Mouse (Mus musculus) left cerebral cortex, postnatal 14 days (tissue): ENCODE data around the gene Rsph14. TPM values are rescaled to one million over a fixed set of nuclear protein-coding genes. Genes with fewer than 3 reads are reported as not detected.

Source experiments
- DNase-seq, 2 experiments: peaks; one replicate each; pipeline ENCODE4 v3.0.0; 2021 to 2022; ENCODE audit warnings: low spot score in 2 of 2, mixed read lengths in 1 of 2
- intact Hi-C: fragments of 180-260 bp; cut with DNase I; formaldehyde crosslinking; loops from one replicate; pipeline ENCODE4 v1.15.1; 2025
- long read RNA-seq, 2 experiments: library from polyadenylated mRNA; stranded (forward); transcript quantifications; one replicate each; pipeline ENCODE4 v2.0.0; 2021
- total RNA-seq, 2 experiments: library from RNA; stranded (reverse); gene quantifications; 2 replicates each; pipeline ENCODE4 v1.2.3; 2021

Rsph14 gene
- 1 to 10 TPM in 1 of 2 experiments, under 1 TPM in 1; 0.93 to 1.1 TPM for total RNA-seq
- long read RNA-seq, experiment 1, partial matches to known transcripts: 0 of 2 reads
- long read RNA-seq, experiment 1, other reads (novel, unspliced or antisense): 1 of 2 reads
- long read RNA-seq, experiment 2, partial matches to known transcripts: 0 of 1 reads
- long read RNA-seq, experiment 2, other reads (novel, unspliced or antisense): 1 of 1 reads

DNA sequence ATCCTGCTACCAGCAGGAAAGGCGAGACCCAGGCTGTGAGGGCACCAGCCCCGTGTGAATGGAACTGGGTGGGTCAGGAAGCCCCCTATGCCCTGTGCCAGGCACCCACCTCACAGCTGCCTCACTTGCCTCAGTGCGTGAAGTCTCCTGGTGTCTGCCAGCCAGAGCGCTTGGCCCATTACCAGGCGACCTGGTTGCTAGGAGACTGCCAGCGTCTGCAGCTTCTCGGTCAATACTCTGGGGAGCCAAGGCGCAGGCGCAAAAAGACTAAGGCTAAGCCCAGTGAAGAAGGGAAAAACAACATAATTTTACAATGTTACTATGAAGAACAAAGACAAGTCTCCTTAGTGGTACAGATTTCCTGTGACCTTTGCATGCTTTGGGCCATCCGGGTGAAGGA lies at the start of gene Rsph14:
Gene Rsph14 (minus strand): TSS at position 192 of the 400 bp plus-strand sequence.
- intact Hi-C loops: no loop called here

DNA sequence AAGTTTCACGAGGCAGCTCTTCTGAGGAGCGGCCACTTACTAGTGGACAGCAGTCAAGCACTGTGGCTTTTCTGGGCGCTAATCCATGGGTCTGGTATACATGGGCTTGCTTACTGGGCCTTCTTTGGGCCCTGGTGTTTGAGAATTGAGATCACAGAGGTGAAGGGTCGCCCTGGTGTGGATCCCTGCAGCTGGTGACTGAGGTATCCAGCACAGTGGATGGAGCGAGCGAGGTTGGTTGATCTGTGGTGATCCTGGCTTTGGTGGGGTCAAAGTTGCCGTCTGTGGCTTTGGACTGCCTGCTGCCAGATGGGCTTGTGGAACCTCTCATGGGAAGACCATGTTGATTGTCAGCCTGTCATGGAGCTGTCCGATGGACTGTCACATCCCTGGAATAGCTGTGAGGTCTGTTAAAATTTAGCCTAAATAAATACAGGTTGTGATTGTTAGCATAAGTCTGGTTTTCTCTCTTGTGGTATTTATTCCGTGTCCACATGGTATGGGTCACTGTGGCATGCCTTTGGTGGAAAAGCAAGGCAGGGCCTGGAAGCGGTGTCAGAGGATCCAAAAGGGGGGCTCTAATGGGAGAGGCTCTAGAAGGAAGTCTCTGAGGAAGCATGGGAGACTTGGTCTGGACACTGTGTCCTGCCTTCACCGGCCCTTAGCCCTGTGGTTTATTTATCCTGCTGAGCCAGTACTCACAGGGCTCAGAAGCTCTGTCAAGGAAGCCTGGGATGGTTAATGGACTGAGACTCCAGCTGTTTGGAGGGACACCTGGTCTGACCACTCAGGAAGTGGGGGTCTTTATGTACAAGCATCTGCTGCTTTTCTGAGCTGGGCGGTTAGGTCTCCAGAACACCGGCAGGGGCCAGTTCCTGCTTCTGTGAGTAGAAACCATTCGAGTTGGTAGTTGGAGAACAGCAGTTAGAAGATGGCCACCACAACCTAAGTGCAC lies 46.1 kb upstream of the Rsph14 start:
- DNase-seq: no peak
- intact Hi-C loops: no loop called here

More for the DNA sequence above, at the start of gene Rsph14:
- peak; percentile 88 to 94 for DNase-seq

DNA sequence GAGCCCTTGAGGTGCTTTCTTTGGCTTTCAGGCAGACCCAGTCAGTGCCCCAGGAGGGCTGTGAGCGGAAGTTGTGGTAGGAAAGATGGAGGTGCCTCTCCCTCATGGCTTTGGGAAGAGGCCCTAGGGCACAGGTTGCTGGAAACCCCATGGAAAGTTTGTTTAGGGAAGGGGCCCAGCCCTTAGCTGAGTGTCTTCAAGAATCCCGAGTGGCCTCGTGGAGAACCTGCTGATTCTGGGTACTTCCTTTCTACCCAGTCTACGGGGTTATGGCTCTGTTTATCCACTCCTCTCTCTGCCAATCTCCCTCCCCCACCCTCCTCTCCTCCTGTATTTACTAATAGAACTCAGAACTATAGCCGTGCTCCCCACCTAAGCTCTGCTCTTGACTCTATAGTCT lies 43.3 kb upstream of the Rsph14 start:
- no peak for DNase-seq
- intact Hi-C loops: no loop called here

DNA sequence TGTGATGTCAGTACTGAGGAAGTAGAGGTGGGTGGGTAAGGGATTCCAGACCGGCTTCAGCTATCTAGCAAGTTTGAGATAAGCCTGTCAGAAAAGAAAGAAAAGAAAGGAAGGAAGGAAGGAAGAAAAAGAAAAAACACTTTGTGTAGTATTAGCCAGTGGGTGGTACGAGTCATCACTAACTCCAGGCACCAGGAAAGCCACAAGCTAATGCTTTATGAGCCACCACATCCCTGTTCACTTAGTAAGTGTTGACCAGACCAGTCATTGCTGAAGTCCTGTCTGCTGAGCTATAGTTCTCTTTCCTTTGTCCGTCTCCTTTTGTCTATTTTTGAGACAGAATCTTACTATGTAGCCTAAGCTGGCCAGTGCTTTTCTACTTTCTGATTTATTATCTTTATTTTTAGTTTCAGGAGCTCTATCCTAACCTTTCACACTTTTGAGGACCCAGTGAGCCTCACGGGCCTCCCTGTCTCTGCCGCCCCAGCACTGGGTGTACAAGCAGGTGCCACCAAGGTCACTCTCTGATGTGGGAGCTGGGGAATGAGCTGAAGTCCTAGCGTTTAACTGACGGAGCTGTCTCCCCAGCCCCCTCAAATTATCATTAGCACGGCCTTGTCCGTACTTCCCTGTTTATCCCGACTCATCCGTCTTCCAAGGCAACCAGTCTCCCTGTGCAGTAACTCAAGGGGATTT lies 38.0 kb upstream of the Rsph14 start:
- intact Hi-C loops: no loop called here
- no peak for DNase-seq

DNA sequence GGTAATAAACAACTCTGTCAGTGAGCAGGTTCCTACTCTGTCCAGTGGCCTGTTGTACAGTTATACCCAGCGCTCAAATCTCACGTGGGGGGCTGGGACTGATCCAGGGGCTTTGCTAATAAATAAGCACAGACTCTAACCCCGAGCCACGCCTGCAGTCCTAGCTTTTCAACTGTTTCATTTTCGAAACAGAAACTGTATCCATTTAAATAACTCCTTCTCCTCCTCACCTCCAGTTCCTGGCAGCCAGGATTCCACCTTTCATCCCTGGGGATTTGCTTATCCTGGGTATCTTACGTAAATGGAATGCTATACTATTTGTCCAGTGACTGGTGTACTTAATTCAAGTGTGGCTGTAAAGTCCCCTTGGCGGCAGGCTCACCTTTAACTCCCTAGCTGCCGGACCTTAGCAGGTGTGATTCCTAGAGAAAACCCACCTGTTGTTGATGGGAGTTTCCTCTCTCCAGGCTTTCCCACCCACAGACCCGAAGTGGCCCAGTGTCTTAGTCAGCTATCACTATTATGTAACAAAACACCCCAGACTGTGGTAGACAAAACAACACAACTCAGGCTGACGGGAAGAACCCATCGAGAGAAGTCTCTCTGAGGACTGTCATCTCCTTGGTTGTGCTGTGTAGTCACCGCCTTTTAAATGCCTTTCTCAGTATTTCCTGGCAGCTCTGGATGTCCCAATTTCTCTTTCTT lies 36.4 kb upstream of the Rsph14 start:
- intact Hi-C loops: no loop called here
- DNase-seq: no peak

DNA sequence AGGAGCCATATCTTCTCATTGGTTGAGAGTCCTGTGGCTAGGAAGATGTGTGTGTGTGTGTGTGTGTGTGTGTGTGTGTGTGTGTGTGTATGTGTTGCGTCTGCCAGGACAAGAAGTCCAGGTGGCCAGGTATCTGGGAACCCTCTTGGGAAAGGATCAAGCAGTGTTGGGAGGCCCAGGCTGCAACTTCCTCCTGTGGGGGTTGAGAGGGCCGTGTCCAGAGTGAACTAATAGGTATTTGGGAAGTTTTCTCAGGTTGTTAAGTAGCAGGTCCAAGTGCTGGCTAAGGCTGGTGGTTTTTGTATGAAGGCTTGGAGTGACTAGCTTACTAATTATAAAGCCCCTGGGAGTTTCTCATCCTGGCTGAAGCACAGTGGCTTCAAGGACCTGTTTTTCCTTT lies 35.7 kb upstream of the Rsph14 start:
- intact Hi-C loops: no loop called here
- no peak for DNase-seq

DNA sequence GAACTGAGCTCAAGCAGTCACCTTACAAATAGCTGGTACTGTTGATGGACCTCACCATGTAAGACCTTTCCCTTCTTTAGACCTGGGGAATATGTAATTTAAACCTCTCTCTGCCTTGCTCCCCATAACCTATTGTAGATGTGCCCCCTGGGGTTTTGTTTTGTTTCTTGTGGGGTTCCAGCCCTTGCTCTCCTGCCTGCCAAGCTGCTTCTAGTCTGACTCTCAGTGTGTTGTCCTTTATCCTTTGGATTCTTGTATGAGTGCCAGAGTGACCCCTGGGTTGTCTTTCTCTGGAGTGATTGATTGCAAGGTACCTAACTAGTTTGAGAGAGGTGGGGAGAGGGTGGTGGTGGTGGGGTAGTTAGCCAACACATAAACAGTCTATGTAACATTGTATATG lies 35.1 kb upstream of the Rsph14 start:
- intact Hi-C loops: no loop called here
- DNase-seq: no peak

DNA sequence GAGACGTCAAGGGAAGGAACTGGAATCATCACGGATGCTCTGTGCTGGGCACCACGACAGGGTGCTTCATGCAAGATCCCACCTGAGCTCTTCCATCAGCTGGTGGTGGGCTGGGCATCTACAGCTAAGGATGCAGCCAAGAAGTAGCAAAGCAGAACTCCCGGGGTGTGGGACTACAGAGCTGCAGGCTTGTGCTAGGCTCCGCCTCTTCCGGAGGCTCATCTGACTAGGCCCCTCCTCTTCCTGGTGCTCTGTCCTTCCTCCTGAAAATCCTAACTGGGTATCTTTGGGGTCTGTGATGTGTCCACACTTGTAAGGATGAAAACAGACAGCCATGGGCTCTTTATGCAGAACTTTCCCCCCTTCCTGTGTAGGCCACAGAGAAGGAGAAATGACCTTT lies 33.3 kb upstream of the Rsph14 start:
- intact Hi-C loops: no loop called here
- DNase-seq: no peak

DNA sequence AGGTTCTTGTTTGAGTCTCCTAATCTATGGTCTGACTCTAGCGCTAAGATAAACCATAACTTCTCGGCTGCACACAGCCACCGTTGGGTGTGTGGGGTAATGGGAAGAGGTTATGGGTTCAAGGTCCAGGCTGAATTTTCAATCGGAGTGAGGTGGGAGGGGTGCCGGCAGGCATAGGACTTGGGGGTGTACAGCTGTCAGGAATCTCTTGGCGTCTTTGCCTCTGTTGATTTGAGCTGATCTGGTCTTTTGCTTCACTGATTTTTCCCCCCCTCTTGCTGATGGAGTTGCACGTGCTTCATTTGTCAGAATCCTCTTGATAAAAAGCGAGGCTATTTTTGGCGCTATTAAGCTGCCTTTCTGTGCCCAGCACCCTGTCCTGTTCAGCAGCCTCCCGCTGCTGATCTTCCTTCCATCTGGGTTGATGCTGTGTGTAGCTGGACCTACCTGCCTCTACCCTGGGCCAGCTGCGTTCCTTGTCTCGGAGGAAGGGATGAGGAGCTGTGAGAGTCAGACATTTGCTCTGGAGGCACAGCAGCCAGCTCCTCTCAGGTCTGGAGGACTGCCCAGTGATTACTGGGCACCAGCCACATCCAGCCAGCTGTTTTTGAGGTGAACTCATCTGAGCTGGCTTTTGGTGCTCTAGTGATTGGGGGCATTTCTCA lies 31.0 kb upstream of the Rsph14 start:
- intact Hi-C loops: loop anchor here (5.0 kb wide), 1 partner anchor 49 kb away; no protein-coding TSS in a partner anchor

DNA sequence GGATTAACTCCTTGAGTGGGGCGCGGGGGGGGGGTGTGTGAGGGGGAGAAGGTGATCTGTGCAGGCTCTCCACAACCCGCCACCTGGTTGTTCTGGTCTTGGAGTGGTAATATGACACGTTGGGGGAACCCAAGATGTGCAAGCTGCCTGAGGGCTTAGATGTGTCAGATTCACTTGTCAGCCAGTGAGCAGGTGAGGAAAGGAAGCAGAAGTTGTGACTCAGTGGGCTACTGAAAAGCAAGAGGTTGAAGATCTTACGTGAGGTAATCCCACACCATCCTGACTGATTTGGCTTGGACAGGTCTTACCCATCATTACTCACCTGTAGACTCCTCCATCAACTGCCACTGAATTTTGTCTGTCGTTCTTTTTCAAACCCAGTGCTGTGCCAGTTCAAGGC lies 30.2 kb upstream of the Rsph14 start:
- no peak for DNase-seq
- intact Hi-C loops: loop anchor here (5.0 kb wide), 1 partner anchor 50 kb away; no protein-coding TSS in a partner anchor

More for the DNA sequence above, 31.0 kb upstream of the Rsph14 start:
- DNase-seq: no peak

DNA sequence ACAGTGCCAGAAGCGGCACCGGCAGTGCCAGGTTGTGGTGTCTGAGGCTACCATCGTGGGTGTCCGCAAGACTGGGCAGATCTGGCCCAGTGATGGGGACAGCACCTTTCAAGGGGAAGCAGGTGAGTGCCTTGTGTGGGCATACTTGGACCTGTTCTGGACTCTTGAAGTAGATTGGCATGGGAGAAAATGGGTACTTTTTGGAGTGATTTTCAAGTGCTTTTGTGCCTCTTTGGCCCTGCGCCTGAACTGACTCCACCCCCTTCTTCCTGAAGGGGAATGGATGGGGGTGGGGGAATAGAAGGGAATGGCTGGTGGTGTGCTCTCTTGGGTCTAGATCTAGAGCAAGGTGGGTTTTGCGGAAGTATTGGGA lies 29.8 kb upstream of the Rsph14 start:
- intact Hi-C loops: loop anchor here (5.0 kb wide), 1 partner anchor 50 kb away; no protein-coding TSS in a partner anchor
- no peak for DNase-seq

DNA sequence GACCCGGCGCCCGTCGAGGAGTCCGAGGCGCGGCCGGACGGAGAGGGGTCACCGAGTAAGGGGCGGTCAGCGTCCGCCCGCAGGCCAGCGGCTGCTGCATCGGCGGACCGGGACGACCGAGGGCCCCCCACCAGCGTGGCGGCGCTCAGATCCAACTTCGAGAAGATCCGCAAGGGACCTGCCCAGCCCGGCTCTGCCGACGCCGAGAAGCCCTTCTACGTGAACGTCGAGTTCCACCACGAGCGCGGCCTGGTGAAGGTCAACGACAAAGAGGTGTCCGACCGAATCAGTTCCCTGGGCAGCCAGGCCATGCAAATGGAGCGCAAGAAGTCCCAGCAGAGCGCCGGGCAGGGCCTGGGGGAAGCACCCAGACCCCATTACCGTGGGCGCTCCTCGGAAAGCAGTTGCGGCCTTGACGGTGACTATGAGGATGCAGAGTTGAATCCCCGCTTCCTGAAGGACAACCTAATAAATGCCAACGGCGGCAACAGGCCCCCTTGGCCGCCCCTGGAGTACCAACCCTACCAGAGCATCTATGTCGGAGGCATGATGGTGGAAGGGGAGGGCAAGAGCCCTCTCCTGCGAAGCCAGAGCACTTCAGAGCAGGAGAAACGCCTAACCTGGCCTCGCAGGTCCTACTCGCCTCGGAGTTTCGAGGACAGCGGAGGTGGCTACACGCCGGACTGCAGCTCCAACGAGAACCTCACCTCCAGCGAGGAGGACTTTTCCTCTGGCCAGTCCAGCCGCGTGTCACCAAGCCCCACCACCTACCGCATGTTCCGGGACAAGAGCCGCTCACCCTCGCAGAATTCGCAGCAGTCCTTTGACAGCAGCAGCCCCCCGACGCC lies 29.2 kb upstream of the Rsph14 start:
- intact Hi-C loops: loop anchor here (5.0 kb wide), 1 partner anchor 51 kb away; no protein-coding TSS in a partner anchor

DNA sequence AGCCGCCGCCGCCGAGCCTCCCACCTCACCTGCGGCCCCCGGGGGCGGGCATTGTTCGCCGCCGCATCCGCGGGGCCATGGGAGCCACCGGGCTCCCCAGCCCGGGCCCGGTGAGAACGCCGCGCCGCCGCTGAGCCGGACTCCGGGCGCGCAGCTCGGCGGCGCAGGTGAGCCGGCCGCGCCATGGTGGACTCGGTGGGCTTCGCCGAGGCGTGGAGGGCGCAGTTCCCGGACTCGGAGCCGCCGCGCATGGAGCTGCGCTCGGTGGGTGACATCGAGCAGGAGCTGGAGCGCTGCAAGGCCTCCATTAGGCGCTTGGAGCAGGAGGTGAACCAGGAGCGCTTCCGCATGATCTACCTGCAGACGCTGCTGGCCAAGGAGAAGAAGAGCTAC lies 28.5 kb upstream of the Rsph14 start:
- DNase-seq: no peak
- intact Hi-C loops: loop anchor here (5.0 kb wide), 1 partner anchor 51 kb away; no protein-coding TSS in a partner anchor

More for the DNA sequence above, 29.2 kb upstream of the Rsph14 start:
- no peak for DNase-seq

DNA sequence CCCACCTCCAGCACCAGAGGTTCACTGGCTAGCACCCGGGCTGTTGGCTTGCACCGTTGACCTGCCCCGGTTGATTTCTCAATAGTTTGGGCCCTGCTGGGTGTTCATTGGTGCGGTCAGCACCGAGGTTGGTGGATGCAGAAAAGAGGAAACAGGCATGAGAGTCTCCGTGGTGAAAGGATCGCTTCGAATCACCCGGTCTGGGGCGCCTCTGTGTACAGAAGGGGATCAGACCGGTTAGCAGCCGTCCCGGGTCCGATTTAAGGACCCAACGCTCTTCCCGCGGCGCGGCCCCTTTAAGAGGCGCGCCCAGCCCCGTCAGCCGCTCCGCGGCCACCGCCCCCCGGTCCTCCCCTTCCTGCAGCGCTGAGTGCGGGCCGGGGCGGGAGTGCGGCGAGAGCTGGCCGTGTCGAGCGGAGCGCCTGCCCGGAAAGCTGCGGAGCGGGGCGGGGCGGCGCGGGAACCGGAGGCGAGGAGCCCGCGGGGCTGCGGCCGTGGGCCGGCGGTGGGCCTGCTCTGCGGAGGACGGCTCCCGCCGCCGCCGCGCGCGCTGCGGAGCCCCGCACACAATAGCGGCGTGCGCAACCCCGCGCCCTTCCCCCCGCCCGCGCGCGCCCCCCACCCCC lies 27.9 kb upstream of the Rsph14 start, which contains the start of gene Bcr:
Gene Bcr (plus strand): TSS at position 376 of the 626 bp plus-strand sequence.
- peak in 1 of 2 experiments; percentile 81 for DNase-seq
- intact Hi-C loops: loop anchor here (5.0 kb wide), 1 partner anchor 52 kb away; no protein-coding TSS in a partner anchor

DNA sequence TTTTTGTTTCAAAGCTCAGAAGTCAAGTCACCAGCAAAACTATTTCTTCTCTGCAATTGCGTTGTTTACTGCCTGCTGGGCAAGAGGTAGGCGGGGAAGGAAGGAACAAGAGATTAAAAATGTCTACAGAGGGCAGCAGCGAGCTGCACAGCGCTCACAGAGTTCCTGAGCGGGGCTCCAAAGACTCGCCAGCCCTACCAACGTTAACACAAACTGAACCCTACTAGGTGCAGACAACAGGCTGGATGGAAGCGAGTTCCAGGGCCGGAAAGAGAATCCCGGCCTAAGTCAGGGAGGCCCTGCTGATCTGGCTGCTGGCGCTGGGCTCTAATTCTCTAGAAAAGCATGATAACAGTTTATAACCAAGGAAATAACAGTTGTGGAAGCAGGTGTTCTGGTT lies 27.0 kb upstream of the Rsph14 start:
- intact Hi-C loops: loop anchor here (1.0 kb wide), 1 partner anchor 92 kb away; no protein-coding TSS in a partner anchor
- DNase-seq: peak; percentile 78 to 84

DNA sequence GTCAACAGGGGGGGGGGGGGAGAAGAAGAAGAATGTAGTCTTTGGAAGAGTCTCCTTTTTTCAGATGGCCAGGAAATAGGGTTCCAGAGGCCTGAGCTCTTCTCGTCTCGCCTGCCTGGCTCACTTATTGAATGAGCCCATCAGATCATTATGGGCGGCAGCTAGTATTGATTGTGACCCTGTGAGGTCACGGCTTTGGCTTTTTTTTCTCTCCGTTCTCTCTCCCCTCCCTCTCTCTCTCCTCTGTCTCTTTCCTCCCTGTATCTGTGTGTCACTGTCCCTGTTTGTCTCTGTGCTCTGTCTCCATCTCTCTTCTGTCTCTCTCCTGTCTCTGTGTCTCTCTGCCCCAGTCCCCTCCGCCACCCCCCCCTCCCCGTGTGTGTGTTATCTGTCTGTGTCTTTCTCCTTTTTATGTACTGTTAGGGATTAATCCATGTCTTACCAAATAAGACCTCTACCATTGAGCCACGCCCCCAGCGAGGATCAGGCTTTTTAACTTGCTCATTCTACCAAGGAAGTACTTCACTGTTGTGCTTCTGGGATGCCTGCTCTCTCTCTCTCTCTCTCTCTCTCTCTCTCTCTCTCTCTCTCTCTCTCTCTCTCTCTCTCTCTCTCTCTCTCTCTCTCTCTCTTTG lies 26.5 kb upstream of the Rsph14 start:
- intact Hi-C loops: loop anchor here (1.0 kb wide), 1 partner anchor 92 kb away; no protein-coding TSS in a partner anchor
- DNase-seq: no peak

DNA sequence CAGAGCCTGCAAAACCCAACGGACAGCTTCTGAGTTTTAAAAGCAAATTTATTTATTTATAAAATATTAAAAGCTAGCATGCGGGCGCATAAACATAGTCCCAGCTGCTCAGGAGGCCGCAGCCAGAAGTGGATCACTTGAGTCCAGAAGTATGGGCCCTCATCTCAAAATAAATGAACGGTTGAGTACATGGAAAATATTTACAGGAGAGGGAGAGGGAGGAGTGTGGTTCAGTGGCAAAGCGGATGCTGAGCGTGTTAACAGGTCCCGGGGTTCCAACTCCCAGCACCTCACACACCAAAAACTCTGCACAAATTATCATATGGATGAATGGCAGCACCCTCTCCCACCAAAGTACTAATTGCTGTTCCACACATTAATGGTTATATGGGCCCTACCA lies 25.9 kb upstream of the Rsph14 start:
- no peak for DNase-seq
- intact Hi-C loops: no loop called here
